Mouse (Mus musculus) forebrain, embryonic 15.5 days (tissue): ENCODE results near the gene Me3. TPM values are rescaled to one million over a fixed set of nuclear protein-coding genes. Genes with fewer than 3 reads are reported as not detected.
A peak's percentile ranks its signal among the peaks of the same experiment; 100 is the strongest.

ENCODE experiments used
- ATAC-seq: fragments of 200-750 bp; cut with Nextera tagmentation; replicated peaks from 2 replicates; pipeline ENCODE4 v1.8.0; 2017; ENCODE audit warnings: mild to moderate bottlenecking, moderate TSS enrichment, moderate library complexity
- H3K27ac ChIP-seq: fragments of 300-500 bp; sonication (generic); replicated peaks from 2 replicates; pipeline ENCODE4 v1.5.1; 2015; ENCODE audit warnings: mild to moderate bottlenecking, inconsistent platforms
- H3K27me3 ChIP-seq: fragments of 300-500 bp; sonication (generic); 2 replicates; pipeline ENCODE4 v1.6.1; 2015; ENCODE audit warnings: inconsistent platforms
- H3K36me3 ChIP-seq: fragments of 300-500 bp; sonication (generic); 2 replicates; pipeline ENCODE4 v1.6.1; 2015; ENCODE audit warnings: mild to moderate bottlenecking, inconsistent platforms
- H3K4me1 ChIP-seq: fragments of 300-500 bp; sonication (generic); 2 replicates; pipeline ENCODE4 v1.6.1; 2015; ENCODE audit warnings: inconsistent platforms
- H3K4me2 ChIP-seq: fragments of 300-500 bp; sonication (generic); replicated peaks from 2 replicates; pipeline ENCODE4 v1.6.1; 2015; ENCODE audit warnings: mild to moderate bottlenecking, inconsistent platforms
- H3K4me3 ChIP-seq: fragments of 300-500 bp; sonication (generic); 2 replicates; pipeline ENCODE4 v1.5.1; 2015; ENCODE audit warnings: mild to moderate bottlenecking, inconsistent platforms
- H3K9ac ChIP-seq: fragments of 300-500 bp; sonication (generic); replicated peaks from 2 replicates; pipeline ENCODE4 v1.6.1; 2015; ENCODE audit warnings: mild to moderate bottlenecking, inconsistent platforms
- H3K9me3 ChIP-seq: fragments of 300-500 bp; sonication (generic); 2 replicates; pipeline ENCODE4 v1.6.1; 2016; ENCODE audit warnings: inconsistent platforms
- WGBS: fragments of 180-500 bp; shearing (Covaris S2); methylation state at CpG from one replicate; pipeline ENCODE4 v1.1.7; 2015; ENCODE audit warnings: mixed read lengths; 5-methylcytosine and 5-hydroxymethylcytosine counted together
- polyA plus RNA-seq: library from polyadenylated mRNA; unstranded; fragments of >200 nt; fragmentation: Nextera tagmentation; extraction: Ambion mirVana; gene quantifications from 2 replicates; pipeline ENCODE4 v1.2.1, GENCODE M21; 2015

Me3 gene
- polyA plus RNA-seq, 1 experiment from 2014 or later = 3.1 TPM

DNA sequence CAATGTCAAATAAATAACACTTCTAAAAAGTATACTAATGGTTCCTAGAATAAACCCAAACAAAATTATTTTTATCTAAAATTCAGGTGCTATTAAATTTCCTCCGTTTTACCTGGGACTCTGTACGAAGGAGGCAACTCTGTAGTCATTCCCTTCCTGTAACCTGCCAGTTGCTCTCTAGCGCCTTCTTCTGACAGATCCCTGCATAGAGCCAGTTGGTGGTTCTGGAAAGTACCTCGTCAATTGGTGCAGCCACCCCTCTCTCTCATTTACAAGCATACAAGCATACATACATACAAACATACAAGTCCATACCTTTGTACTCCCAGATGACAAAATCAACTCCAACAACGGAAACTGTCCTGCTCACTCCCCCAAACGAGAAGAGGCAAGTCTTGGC is 211.3 kb downstream of the Me3 start:
- Histone ChIP-seq H3K36me3 (no peaks in the 10 kb centered on the region), H3K4me3 (no peak overlapping the region), H3K9me3 (no peaks in the 10 kb centered on the region), H3K4me1 (no peaks in the 10 kb centered on the region), H3K27me3 (no peaks in the 10 kb centered on the region), H3K27ac (no peak overlapping the region), H3K9ac (no peak overlapping the region), H3K4me2 (no peak overlapping the region)
- ATAC-seq = no peak
- 23% methylated on average over 6 of the region's 6 CpGs for WGBS

GRCm38 (mm10) chr7:89845669-89846068 is 213.5 kb downstream of the Me3 start:
- H3K4me1 ChIP-seq = no peaks in the 10 kb centered on the region
- no peak overlapping the region for H3K27ac ChIP-seq
- ATAC-seq = no peak
- 47% methylated on average over 4 of the region's 4 CpGs for WGBS
- H3K4me2 ChIP-seq = no peak overlapping the region
- no peaks in the 10 kb centered on the region for H3K27me3 ChIP-seq
- no peak overlapping the region for H3K4me3 ChIP-seq
- no peaks in the 10 kb centered on the region for H3K9me3 ChIP-seq
- no peak overlapping the region for H3K9ac ChIP-seq
- H3K36me3 ChIP-seq = no peaks in the 10 kb centered on the region

DNA sequence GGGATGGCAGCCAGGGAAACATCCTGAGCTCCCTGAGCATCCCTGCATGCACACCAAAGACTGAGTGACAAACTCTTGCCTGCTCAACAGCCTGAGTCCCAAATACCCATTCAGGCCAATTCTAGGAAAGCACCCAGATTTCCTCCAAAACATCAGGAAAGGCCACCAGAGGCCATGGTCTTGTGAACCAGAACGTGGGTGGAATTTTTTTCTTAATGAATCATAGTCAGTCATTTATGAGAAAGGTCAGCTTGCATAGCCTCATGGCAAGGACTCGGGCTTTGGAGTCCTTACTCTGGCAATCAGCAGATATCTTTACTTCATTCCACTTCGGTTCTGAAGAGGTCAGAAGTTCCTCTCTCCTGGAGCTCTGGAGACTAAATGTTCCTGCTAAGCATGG is 218.3 kb downstream of the Me3 start:
- Histone ChIP-seq H3K4me2 (no peak overlapping the region), H3K27me3 (no peaks in the 10 kb centered on the region), H3K9me3 (no peaks in the 10 kb centered on the region), H3K9ac (no peak overlapping the region), H3K4me1 (no peaks in the 10 kb centered on the region), H3K36me3 (no peaks in the 10 kb centered on the region), H3K4me3 (no peak overlapping the region), H3K27ac (no peak overlapping the region)
- ATAC-seq = no peak
- 85% methylated on average over 3 of the region's 3 CpGs for WGBS

- no peak for ATAC-seq
- H3K36me3 ChIP-seq = no peaks in the 10 kb centered on the region
- 81% methylated on average over 10 of the region's 10 CpGs for WGBS
- H3K9me3 ChIP-seq = no peaks in the 10 kb centered on the region
- H3K27me3 ChIP-seq = no peaks in the 10 kb centered on the region
- no peak overlapping the region for H3K4me3 ChIP-seq
- H3K4me1 ChIP-seq = no peaks in the 10 kb centered on the region
- no peak overlapping the region for H3K4me2 ChIP-seq
- H3K9ac ChIP-seq = no peak overlapping the region
- no peak overlapping the region for H3K27ac ChIP-seq
These were observed 220.2 kb downstream of the Me3 start for GRCm38 (mm10) chr7:89852158-89853095.

GRCm38 (mm10) chr7:89853131-89853530 is 220.9 kb downstream of the Me3 start:
- no peaks in the 10 kb centered on the region for H3K27me3 ChIP-seq
- no peaks in the 10 kb centered on the region for H3K9me3 ChIP-seq
- no peak overlapping the region for H3K4me3 ChIP-seq
- 87% methylated on average over 5 of the region's 5 CpGs for WGBS
- H3K4me1 ChIP-seq = no peaks in the 10 kb centered on the region
- ATAC-seq = no peak
- no peak overlapping the region for H3K9ac ChIP-seq
- H3K27ac ChIP-seq = no peak overlapping the region
- H3K4me2 ChIP-seq = no peak overlapping the region
- H3K36me3 ChIP-seq = no peaks in the 10 kb centered on the region

- Histone ChIP-seq H3K4me1 (no peaks in the 10 kb centered on the region), H3K4me3 (no peak overlapping the region), H3K36me3 (no peaks in the 10 kb centered on the region), H3K27me3 (no peaks in the 10 kb centered on the region), H3K9ac (no peak overlapping the region), H3K9me3 (no peaks in the 10 kb centered on the region), H3K4me2 (no peak overlapping the region), H3K27ac (no peak overlapping the region)
- 85% methylated on average over 1 of the region's 1 CpGs for WGBS
- ATAC-seq = no peak
These were observed 223.0 kb downstream of the Me3 start for GRCm38 (mm10) chr7:89855196-89855595.

GRCm38 (mm10) chr7:89856440-89857217 is 224.4 kb downstream of the Me3 start:
- ATAC-seq = peak; percentile 68
- 49% methylated on average over 17 of the region's 17 CpGs for WGBS
- H3K27me3 ChIP-seq = no peaks in the 10 kb centered on the region
- no peaks in the 10 kb centered on the region for H3K4me1 ChIP-seq
- H3K4me3 ChIP-seq = no peak overlapping the region
- no peaks in the 10 kb centered on the region for H3K9me3 ChIP-seq
- no peak overlapping the region for H3K27ac ChIP-seq
- H3K4me2 ChIP-seq = no peak overlapping the region
- no peak overlapping the region for H3K9ac ChIP-seq
- no peaks in the 10 kb centered on the region for H3K36me3 ChIP-seq

- WGBS = 95% methylated on average over 1 of the region's 1 CpGs
- no peak for ATAC-seq
- no peaks in the 10 kb centered on the region for H3K4me1 ChIP-seq
- no peak overlapping the region for H3K9ac ChIP-seq
- H3K36me3 ChIP-seq = no peaks in the 10 kb centered on the region
- no peak overlapping the region for H3K4me3 ChIP-seq
- no peak overlapping the region for H3K27ac ChIP-seq
- no peaks in the 10 kb centered on the region for H3K27me3 ChIP-seq
- H3K9me3 ChIP-seq = no peaks in the 10 kb centered on the region
- no peak overlapping the region for H3K4me2 ChIP-seq
These were observed 232.6 kb downstream of the Me3 start for GRCm38 (mm10) chr7:89864769-89865168.

GRCm38 (mm10) chr7:89867221-89867620 is 235.0 kb downstream of the Me3 start:
- Histone ChIP-seq H3K9me3 (no peaks in the 10 kb centered on the region), H3K9ac (no peak overlapping the region), H3K27ac (no peak overlapping the region), H3K4me1 (no peaks in the 10 kb centered on the region), H3K4me2 (no peak overlapping the region), H3K4me3 (no peak overlapping the region), H3K36me3 (no peaks in the 10 kb centered on the region), H3K27me3 (no peaks in the 10 kb centered on the region)
- 75% methylated on average over 5 of the region's 5 CpGs for WGBS
- ATAC-seq = no peak

GRCm38 (mm10) chr7:89879686-89880085 is 247.5 kb downstream of the Me3 start:
- no peak for ATAC-seq
- Histone ChIP-seq H3K4me3 (no peak overlapping the region), H3K4me1 (no peaks in the 10 kb centered on the region; the same call in 1 of the 2 replicates), H3K36me3 (no peaks in the 10 kb centered on the region), H3K9me3 (no peaks in the 10 kb centered on the region), H3K27me3 (no peaks in the 10 kb centered on the region), H3K27ac (no peak overlapping the region), H3K9ac (no peak overlapping the region), H3K4me2 (no peak overlapping the region)
- 55% methylated on average over 1 of the region's 1 CpGs for WGBS

DNA sequence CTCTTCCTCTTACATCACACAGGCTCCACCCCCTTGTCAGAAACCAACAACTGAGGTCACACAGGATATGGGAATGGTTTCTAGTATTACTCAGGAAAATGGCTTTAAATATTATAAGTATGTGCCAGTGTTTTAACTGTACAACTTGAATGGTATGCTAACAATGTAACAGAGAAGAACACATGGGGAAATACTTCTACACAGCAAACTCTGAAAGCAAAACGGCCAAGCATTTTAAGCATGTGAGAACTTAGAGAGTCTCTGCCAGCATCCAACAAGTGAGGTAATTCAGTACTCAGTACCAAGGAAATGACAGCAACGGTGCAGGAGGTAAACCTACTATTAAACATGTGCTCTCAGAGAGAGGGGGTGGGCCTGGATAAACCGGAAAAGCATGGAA is 252.4 kb downstream of the Me3 start:
- H3K4me3 ChIP-seq = no peak overlapping the region
- H3K27me3 ChIP-seq = no peaks in the 10 kb centered on the region
- no peak overlapping the region for H3K27ac ChIP-seq
- H3K9ac ChIP-seq = no peak overlapping the region
- no peak for ATAC-seq
- H3K4me2 ChIP-seq = no peak overlapping the region
- WGBS = 69% methylated on average over 3 of the region's 3 CpGs
- no peaks in the 10 kb centered on the region for H3K36me3 ChIP-seq
- no peaks in the 10 kb centered on the region for H3K4me1 ChIP-seq
- H3K9me3 ChIP-seq = no peaks in the 10 kb centered on the region

DNA sequence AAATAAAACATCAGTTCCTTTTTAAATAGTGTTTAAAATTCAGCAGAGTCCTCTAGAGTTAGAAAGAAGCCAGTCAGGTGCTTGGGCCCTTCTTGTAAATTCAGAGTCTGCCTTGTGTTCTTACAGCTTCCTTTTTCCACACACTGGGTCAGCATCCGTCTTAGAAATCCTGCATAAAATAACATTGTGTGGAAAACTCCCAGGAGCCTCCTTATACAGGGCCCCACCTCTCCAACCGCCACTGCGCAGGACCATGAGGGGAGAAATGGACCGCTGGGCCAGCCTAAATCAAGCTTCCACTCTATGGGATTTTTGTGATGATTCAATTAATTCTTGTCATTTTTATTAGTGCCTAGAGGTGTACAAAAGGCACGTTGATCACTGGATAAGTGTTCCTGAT is 259.2 kb downstream of the Me3 start:
- Histone ChIP-seq H3K4me1 (no peaks in the 10 kb centered on the region), H3K4me2 (no peak overlapping the region), H3K27ac (no peak overlapping the region), H3K4me3 (no peak overlapping the region), H3K36me3 (no peaks in the 10 kb centered on the region), H3K9ac (no peak overlapping the region), H3K27me3 (no peaks in the 10 kb centered on the region), H3K9me3 (no peaks in the 10 kb centered on the region)
- ATAC-seq = no peak
- WGBS = 79% methylated on average over 5 of the region's 5 CpGs
